Mouse (Mus musculus) brain, adult 10 weeks (tissue): ENCODE measurements around the gene Sapcd1. TPM values are rescaled to one million over a fixed set of nuclear protein-coding genes. Genes with fewer than 3 reads are reported as not detected.

Experiments used
- polyA plus RNA-seq: library from polyadenylated mRNA; stranded (reverse); fragments of 350-450 nt; fragmentation: Illumina TruSeq; extraction: RNeasy Lipid Tissue Mini Kit (QIAGEN cat#74804); gene quantifications from one replicate; pipeline ENCODE4 v1.2.3, GENCODE M21; 2015; ENCODE audit warnings: low read depth, low replicate concordance

Gene Sapcd1
- not detected for polyA plus RNA-seq

GRCm38 (mm10) chr17:35027277-35028068 is at the start of gene Sapcd1:
TSS of gene Sapcd1 (minus strand) at chr17:35028016.

GRCm38 (mm10) chr17:35076507-35077176 is 48.8 kb upstream of the Sapcd1 start, which contains the start of gene Ly6g6e:
TSS of gene Ly6g6e (plus strand) at chr17:35076902.

GRCm38 (mm10) chr17:35066084-35066483 is 38.3 kb upstream of the Sapcd1 start, which contains the start of gene Mpig6b:
TSS of gene Mpig6b (minus strand) at chr17:35066184.

DNA sequence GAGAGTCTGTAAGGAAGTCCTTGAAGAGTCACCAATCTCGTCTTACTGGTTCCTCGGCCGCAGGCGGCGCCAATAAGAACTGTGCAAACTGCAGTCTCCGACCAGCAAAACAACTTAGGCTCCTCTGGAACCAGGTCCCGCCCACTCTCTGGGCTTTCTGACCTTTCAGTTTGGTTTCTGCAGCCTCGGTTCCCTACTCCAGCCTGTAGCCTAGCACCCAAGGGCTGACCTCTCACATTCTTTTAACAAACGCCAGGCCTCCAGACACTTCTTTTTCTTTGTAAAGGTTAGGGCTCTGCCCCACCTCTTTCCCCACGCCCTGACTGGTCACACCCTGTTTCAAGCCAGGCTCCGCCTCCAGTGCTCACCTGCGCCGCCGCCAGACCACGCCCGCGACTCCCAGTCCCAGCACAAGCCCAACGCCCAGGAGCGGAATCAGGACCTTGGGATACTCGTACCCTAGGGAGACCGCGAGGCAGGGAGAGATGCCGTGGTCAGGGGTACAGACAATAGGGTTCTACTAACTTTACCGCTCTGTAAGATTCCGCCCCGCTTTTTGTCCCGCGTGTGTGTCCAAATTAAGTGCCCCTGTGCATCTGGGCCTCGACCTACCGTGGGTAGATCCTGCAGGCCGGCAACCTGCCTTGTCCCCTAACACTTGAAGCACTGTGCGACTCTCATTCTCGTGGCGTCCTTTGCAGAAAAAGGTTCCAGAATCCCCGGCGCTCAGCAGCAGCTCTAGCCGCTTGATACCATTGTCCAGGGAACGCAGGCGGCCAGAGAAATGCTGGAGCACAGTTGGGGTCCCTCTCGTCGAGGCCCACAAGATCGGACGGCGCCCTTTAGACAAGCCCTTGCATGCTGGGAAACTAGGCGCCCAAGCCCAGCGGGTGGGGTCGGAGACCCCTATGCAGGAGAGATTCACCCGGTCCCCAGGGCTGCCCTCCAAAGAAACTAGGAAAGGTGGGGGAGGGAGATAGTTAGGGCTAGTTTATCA is 37.4 kb upstream of the Sapcd1 start, which contains the start of gene Ly6g6c:
Ly6g6c (plus strand) TSS at position 438 of the 997 bp plus-strand sequence.

DNA sequence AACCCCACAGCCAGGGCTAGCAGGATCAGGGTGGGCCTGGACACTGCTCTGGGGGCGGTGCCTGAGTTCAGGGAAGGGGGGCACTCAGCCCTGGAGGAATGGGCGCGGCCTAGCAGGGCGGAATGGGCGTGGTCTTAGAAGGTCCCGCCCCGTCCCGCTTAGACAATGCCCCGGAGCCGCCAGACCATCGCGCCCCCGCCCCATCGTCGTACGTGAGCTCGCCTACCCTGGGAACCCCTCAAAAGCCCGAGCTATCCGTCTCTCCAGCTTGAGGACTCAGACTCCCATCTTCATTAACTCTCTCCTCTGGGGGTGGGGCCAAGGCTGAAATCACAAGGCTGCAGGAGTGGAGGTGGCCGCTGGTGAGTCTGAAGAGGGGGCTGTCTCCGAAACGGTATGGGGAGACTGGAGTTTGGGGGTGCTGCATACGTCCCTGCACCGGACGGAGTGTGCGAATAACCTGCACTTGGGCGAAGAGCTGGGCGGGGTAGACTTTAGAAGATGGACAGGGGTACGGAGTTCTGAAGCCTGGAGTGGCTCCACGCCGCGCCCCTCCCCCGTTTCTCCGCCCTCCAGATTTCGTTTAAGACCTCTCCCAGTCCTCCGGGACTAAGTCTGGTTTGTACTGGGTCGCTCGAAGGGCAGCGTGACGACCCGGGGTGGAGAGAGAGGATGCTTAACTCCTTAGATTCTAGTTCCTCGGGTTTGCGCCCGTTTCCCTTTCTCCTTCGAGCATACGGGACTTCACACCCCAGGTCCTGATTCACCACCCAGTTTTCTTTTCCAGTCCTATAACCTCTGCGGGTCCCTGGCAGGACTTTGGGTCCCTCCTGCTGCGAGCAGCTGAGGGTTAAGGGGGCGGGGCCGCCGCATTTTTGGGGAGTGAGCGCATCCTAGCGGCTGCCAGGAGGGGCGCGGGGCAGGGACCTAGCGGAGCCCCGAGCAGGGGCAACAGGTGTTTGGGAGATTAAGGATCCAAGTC is 31.4 kb upstream of the Sapcd1 start, which contains the start of gene Ddah2:
Ddah2 (plus strand) TSS at position 125 of the 982 bp plus-strand sequence.

DNA sequence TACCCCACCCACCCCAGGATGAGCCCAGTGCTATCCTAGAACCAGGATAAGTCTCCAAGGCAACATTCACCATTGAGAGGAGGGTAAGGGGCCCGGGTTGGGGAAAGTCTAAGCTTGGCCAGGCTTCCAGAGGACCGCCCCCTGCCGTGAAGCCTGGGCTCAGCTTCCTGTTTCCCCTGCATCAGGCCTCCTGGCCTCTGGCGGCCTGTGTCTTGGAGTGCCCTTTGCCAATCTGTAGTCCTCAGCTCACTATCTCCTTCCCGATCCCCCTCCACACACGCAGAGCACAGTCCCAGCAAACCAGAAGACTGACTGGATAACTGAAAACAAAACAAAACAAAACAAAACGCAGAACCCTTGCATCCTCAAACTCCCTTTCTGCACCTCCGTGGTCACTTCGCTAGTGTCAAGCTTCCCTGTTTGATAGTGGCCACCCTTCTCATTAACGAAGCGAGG is 21.8 kb upstream of the Sapcd1 start, which contains the start of gene Clic1:
Clic1 (plus strand) TSS at position 406 of the 456 bp plus-strand sequence.

GRCm38 (mm10) chr17:35046681-35047455 is 19.1 kb upstream of the Sapcd1 start, which contains the start of gene Msh5:
TSS of gene Msh5 (minus strand) at chr17:35046745.

GRCm38 (mm10) chr17:35016376-35016775 is 11.4 kb downstream of the Sapcd1 start, which contains the start of gene Vwa7:
TSS of gene Vwa7 (plus strand) at chr17:35016579.

DNA sequence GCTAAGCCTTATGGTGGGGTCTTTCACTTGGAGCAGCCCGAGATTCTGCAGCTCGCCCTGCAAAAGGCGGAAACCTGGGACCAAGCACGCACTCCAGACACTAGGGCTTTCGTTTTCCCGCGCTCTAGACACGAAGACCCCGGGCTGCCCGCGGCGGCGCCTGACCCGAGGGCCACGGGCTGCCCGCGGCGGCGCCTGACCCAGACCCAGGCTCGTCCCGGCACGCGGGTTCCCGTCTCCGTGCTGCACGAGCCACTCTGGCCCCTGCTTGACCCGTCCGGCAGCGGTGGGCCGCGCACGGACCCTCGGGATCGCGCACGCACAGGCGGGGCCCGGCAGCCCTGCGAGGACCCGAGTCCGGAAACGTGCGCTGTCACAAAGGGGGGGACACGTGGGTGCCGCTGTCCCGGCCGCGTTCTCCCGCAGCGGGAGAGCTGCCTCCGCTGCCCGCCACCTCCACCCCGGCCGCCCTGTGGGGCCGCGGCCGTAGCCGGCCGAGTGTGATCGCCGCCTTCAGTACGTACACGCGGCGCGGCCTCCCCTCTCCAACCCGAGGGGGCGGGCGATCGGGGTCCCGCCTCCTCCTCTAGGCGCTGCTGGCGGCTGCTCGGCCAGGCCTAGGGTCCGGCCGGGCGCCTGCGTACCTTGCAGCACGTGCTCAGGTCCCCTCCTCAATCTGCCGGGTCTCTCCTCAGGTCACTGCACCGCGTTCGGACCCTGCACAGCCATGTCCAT is 26.9 kb downstream of the Sapcd1 start, which contains the start of gene Vars:
Vars (plus strand) TSS at position 271 of the 735 bp plus-strand sequence.

GRCm38 (mm10) chr17:34981690-34982180 is 46.1 kb downstream of the Sapcd1 start, which contains the start of gene Lsm2:
TSS of gene Lsm2 (plus strand) at chr17:34981862.

Other genes starting within 250 kb of the Sapcd1 start
- not detected for gene Cyp21a1, start 223.5 kb downstream of the Sapcd1 start, polyA plus RNA-seq
- gene Stk19, start 191.1 kb downstream of the Sapcd1 start, polyA plus RNA-seq: 67.9 TPM
- 37.4 TPM for gene Dxo, start 191.0 kb downstream of the Sapcd1 start, polyA plus RNA-seq
- gene Skiv2l, start 177.8 kb downstream of the Sapcd1 start, polyA plus RNA-seq: 47.0 TPM
- gene Nelfe, start 177.6 kb downstream of the Sapcd1 start, polyA plus RNA-seq: 35.3 TPM
- 0.31 TPM for gene Cfb, start 165.5 kb downstream of the Sapcd1 start, polyA plus RNA-seq
- gene Zbtb12, start 148.5 kb downstream of the Sapcd1 start, polyA plus RNA-seq: 5.7 TPM
- not detected for gene Gm20547, start 146.0 kb downstream of the Sapcd1 start, polyA plus RNA-seq
- gene C2, start 129.8 kb downstream of the Sapcd1 start, polyA plus RNA-seq: 1.5 TPM
- gene Ehmt2, start 129.5 kb downstream of the Sapcd1 start, polyA plus RNA-seq: 122 TPM
- gene Slc44a4, start 113.5 kb downstream of the Sapcd1 start, polyA plus RNA-seq: 0.19 TPM
- gene Neu1, start 96.8 kb downstream of the Sapcd1 start, polyA plus RNA-seq: 51.2 TPM
- gene Hspa1b, start 68.8 kb downstream of the Sapcd1 start, polyA plus RNA-seq: 8.3 TPM
- not detected for gene Gm20481, start 58.1 kb downstream of the Sapcd1 start, polyA plus RNA-seq
- 8.4 TPM for gene Hspa1a, start 55.9 kb downstream of the Sapcd1 start, polyA plus RNA-seq
- gene Hspa1l, start 55.3 kb downstream of the Sapcd1 start, polyA plus RNA-seq: 0.36 TPM
- gene Lsm2, start 46.2 kb downstream of the Sapcd1 start, polyA plus RNA-seq: 26.4 TPM
- 22.8 TPM for gene Vars, start 27.0 kb downstream of the Sapcd1 start, polyA plus RNA-seq
- 0.71 TPM for gene Vwa7, start 11.4 kb downstream of the Sapcd1 start, polyA plus RNA-seq
- 0.67 TPM for gene Msh5, start 18.7 kb upstream of the Sapcd1 start, polyA plus RNA-seq
- 22.1 TPM for gene Clic1, start 21.9 kb upstream of the Sapcd1 start, polyA plus RNA-seq
- gene Ddah2, start 31.0 kb upstream of the Sapcd1 start, polyA plus RNA-seq: 19.3 TPM
- not detected for gene Ly6g6c, start 37.4 kb upstream of the Sapcd1 start, polyA plus RNA-seq
- not detected for gene Mpig6b, start 38.2 kb upstream of the Sapcd1 start, polyA plus RNA-seq
- 5.5 TPM for gene Ly6g6e, start 48.9 kb upstream of the Sapcd1 start, polyA plus RNA-seq
- 1.8 TPM for gene Ly6g6d, start 50.0 kb upstream of the Sapcd1 start, polyA plus RNA-seq
- 0.70 TPM for gene Ly6g6f, start 57.6 kb upstream of the Sapcd1 start, polyA plus RNA-seq
- 106 TPM for gene Abhd16a, start 61.2 kb upstream of the Sapcd1 start, polyA plus RNA-seq
- gene Ly6g5c, start 80.3 kb upstream of the Sapcd1 start, polyA plus RNA-seq: not detected
- gene Ly6g5b, start 87.4 kb upstream of the Sapcd1 start, polyA plus RNA-seq: not detected
- gene Gpank1, start 93.4 kb upstream of the Sapcd1 start, polyA plus RNA-seq: 24.9 TPM
- gene Csnk2b, start 94.0 kb upstream of the Sapcd1 start, polyA plus RNA-seq: 221 TPM
- gene D17H6S53E, start 98.4 kb upstream of the Sapcd1 start, polyA plus RNA-seq: 18.0 TPM
- gene Apom, start 104.0 kb upstream of the Sapcd1 start, polyA plus RNA-seq: not detected
- gene Bag6, start 107.2 kb upstream of the Sapcd1 start, polyA plus RNA-seq: 159 TPM
- 185 TPM for gene Prrc2a, start 136.9 kb upstream of the Sapcd1 start, polyA plus RNA-seq
- 19.0 TPM for gene Aif1, start 148.1 kb upstream of the Sapcd1 start, polyA plus RNA-seq
- 9.3 TPM for gene Lst1, start 160.4 kb upstream of the Sapcd1 start, polyA plus RNA-seq
- 0.55 TPM for gene Ltb, start 166.4 kb upstream of the Sapcd1 start, polyA plus RNA-seq
- not detected for gene Tnf, start 174.0 kb upstream of the Sapcd1 start, polyA plus RNA-seq
- gene Lta, start 177.3 kb upstream of the Sapcd1 start, polyA plus RNA-seq: not detected
- gene Gm16181, start 192.8 kb upstream of the Sapcd1 start, polyA plus RNA-seq: not detected
- 711 TPM for gene Atp6v1g2, start 205.6 kb upstream of the Sapcd1 start, polyA plus RNA-seq
- 11.4 TPM for gene Nfkbil1, start 207.8 kb upstream of the Sapcd1 start, polyA plus RNA-seq
- gene Ddx39b, start 213.7 kb upstream of the Sapcd1 start, polyA plus RNA-seq: 206 TPM
- gene H2-D1, start 234.7 kb upstream of the Sapcd1 start, polyA plus RNA-seq: 50.0 TPM